Mouse (Mus musculus): Measurements from ENCODE around the gene Fam13c.
A peak's percentile ranks its signal among the peaks of the same experiment; 100 is the strongest.

Gene Fam13c

DNA sequence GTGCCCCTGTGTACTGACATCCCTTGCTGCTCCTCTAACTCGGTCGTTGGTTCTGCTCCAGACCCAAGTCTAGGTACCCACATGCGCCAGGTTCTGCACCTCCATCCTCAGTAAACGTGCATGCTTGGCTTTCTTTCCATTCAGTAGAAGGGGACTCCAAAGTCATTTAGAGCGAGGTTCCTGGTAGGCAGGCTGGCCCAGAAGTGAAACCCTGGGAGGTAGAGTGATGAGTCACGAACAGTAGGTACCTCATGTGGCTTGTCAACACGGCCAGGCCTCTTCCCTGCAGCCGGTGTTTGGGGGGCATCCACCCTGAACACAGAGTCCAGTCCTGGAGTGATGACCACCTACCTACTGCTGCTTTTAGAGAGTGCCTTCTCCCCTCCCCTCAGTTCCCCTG lies 76.4 kb downstream of the Fam13c start:
- ATAC-seq (ENCODE audit: insufficient number of reproducible peaks, low FRiP score, low TSS enrichment): no peak

GRCm38 (mm10) chr10:70519640-70520099 lies 79.4 kb downstream of the Fam13c start:
- ATAC-seq (ENCODE audit: insufficient number of reproducible peaks, low FRiP score, low TSS enrichment): no peak

DNA sequence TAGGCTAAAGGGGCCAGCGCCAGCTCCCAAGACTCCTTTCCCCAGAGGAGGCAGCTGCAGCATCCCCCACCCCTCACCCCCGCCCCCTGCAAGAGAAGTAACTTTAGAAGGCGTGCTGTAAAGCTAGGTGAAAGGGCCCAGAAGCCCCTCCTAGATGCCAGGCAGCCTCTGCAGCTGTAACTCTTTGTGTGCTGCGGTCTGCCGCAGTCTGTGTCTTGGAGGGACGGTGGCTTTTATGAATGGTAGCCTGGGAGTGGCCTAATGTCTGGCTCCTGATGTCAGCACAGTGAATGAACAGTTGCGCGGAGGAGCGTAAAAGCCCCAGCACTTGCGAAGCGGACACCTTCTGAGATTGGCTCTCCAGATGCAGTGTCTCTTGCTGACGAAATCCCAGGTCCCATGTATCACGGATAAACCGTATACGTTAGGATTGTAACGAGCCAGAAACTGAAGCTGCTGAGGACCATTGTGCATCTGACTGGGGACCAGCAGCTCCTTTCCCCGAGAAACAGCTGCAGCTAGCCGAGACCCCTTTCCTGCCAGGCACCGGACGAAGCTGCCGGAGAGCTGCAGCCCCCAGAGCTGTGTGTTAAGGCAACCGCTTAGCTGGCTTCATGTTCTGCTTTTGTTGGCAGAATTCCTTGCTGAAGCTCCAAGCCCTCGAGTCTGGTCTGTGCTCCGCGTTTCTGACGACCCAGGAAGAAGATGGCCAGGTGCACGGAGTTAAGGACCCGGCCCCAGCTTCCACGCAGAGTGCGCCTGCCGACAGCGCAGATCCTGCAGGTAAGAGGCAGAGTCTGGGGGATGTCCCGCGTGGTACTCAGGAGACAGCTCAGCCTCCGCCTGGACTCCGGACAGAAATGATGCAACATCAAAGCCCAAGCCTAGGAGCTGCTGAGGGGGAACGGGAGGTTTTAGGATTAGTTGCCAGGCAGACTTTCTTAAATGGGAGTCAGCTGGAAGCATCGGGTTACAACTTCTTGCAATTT lies 80.2 kb downstream of the Fam13c start:
- peak; percentile 49; the same call in 1 of the 2 replicates for ATAC-seq (ENCODE audit: insufficient number of reproducible peaks, low FRiP score, low TSS enrichment)

DNA sequence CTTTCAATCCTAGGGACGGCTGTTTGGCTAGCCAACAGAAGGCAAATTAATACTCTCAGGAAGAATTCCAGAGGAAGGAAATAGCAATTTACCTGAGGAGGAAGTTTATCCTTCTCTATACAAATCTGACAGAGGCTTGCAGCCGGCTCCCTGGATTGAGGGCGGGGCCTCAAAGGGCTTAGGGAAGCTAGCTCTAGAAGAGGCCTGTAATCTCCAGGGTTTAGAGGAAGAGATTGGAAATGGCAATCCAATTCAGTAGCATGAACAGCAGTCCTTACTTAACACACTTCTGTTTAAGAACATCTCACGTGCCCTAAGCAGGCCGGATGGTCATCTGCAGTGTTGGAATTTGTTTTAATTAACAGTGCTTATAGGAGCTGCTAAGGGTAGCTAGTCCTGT lies 81.1 kb downstream of the Fam13c start:
- ATAC-seq (ENCODE audit: insufficient number of reproducible peaks, low FRiP score, low TSS enrichment): no peak

- ATAC-seq (ENCODE audit: insufficient number of reproducible peaks, low FRiP score, low TSS enrichment): no peak
These were observed 90.0 kb downstream of the Fam13c start for GRCm38 (mm10) chr10:70530185-70530823.

DNA sequence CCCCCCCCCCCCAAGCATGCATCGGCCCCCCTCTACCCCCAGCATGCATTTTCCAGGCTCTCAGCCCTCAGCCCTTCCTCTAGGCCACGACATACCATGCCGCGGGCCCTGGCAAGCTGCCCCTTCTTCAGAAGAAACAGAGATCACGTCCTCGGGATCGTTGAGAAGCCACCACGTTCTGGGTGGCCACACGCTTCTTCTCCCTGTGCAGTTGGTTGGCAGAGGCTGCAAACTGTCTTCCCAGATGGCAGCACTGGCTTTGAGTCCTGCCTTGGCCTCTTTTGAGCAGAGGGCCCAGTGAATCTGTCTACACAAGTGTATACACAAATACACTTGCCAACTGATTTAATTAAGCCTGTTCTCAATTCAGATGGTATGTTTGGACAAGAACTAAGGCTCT lies 92.0 kb downstream of the Fam13c start:
- peak; percentile 74 for ATAC-seq (ENCODE audit: insufficient number of reproducible peaks, low FRiP score, low TSS enrichment)

- peak; percentile 33; the same call in 1 of the 2 replicates for ATAC-seq (ENCODE audit: insufficient number of reproducible peaks, low FRiP score, low TSS enrichment)
These were observed 93.1 kb downstream of the Fam13c start for GRCm38 (mm10) chr10:70533301-70533781.

- no peak for ATAC-seq (ENCODE audit: insufficient number of reproducible peaks, low FRiP score, low TSS enrichment)
These were observed 93.7 kb downstream of the Fam13c start for GRCm38 (mm10) chr10:70533986-70534385.

GRCm38 (mm10) chr10:70534571-70534970 lies 94.3 kb downstream of the Fam13c start:
- no peak for ATAC-seq (ENCODE audit: insufficient number of reproducible peaks, low FRiP score, low TSS enrichment)

- no peak for ATAC-seq (ENCODE audit: insufficient number of reproducible peaks, low FRiP score, low TSS enrichment)
These were observed 95.1 kb downstream of the Fam13c start for GRCm38 (mm10) chr10:70535401-70535800.

DNA sequence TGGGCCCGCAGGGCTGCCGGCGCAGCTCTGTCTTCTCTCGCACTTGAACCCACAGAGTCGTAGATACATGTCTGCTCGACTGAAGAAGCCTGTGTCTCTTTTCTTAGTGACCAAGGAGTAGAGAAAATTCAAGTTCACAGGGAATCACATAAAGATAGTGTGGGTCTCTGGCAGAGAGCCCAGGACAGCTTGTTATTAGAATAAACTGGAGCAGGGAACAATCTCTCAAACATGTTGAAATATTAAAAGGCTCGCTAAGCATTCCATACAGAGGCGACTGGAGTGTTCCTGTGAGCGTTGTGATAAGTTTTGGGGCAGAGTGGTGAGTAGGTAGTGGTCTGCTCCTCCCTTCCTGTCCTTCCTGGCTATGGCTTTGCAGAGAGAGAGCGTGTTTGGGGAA lies 97.4 kb downstream of the Fam13c start:
- ATAC-seq (ENCODE audit: insufficient number of reproducible peaks, low FRiP score, low TSS enrichment): no peak

- no peak for ATAC-seq (ENCODE audit: insufficient number of reproducible peaks, low FRiP score, low TSS enrichment)
These were observed 99.0 kb downstream of the Fam13c start for GRCm38 (mm10) chr10:70539251-70539650.

- ATAC-seq (ENCODE audit: insufficient number of reproducible peaks, low FRiP score, low TSS enrichment): peak; percentile 43; the same call in 1 of the 2 replicates
These were observed 100.3 kb downstream of the Fam13c start for GRCm38 (mm10) chr10:70540456-70541195.

GRCm38 (mm10) chr10:70542857-70543256 lies 102.6 kb downstream of the Fam13c start:
- no peak for ATAC-seq (ENCODE audit: insufficient number of reproducible peaks, low FRiP score, low TSS enrichment)

- no peak for ATAC-seq (ENCODE audit: insufficient number of reproducible peaks, low FRiP score, low TSS enrichment)
These were observed 112.2 kb downstream of the Fam13c start for GRCm38 (mm10) chr10:70552531-70552930.

DNA sequence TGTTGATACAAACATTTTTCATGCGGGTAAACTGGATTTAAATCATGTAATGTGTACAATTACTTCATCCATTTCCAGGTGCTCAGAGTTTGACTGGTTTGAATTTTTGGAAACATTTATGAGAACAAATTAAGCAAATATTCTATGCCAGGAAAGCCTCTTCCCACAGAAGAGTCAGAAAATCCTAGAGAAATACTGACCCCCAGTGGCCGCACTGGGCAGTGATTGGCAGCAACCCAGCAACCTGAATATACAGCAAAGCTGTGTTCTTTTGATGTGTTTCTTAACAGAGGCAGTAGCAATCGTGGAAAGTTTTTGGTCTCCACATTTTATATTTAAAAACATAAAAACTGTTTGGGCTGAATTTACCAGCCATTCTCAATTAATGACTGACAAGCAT lies 123.4 kb downstream of the Fam13c start:
- no peak for ATAC-seq (ENCODE audit: insufficient number of reproducible peaks, low FRiP score, low TSS enrichment)

- peak; percentile 70; the same call in 1 of the 2 replicates for ATAC-seq (ENCODE audit: insufficient number of reproducible peaks, low FRiP score, low TSS enrichment)
These were observed 141.4 kb downstream of the Fam13c start for GRCm38 (mm10) chr10:70581556-70582211.

GRCm38 (mm10) chr10:70584171-70584570 lies 143.9 kb downstream of the Fam13c start:
- no peak for ATAC-seq (ENCODE audit: insufficient number of reproducible peaks, low FRiP score, low TSS enrichment)

DNA sequence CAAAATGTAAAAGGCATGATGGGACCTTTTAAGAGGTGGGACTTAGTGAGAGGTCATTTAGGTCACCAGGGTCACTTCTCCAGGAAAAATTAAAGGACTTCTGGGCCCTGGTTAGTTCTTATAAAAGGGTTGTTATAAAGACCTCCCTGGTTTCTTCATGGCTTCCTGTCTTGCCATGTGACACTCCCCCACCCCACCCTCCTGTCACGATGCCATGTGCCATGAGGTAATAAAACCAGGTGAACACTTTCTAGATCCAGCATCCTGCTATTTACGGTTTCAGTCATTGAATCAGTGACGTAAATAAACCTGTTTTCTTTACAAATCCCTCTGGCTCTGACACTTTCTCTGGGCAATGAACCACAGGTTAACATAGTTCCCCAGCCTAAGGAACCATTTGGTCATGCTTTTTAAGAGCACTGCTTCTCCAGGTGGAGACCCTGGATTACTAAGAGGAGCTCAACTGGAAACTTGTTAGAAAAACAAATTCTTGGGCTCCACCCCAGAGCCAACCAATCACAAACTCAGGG lies 146.7 kb downstream of the Fam13c start:
- ATAC-seq (ENCODE audit: insufficient number of reproducible peaks, low FRiP score, low TSS enrichment): no peak

DNA sequence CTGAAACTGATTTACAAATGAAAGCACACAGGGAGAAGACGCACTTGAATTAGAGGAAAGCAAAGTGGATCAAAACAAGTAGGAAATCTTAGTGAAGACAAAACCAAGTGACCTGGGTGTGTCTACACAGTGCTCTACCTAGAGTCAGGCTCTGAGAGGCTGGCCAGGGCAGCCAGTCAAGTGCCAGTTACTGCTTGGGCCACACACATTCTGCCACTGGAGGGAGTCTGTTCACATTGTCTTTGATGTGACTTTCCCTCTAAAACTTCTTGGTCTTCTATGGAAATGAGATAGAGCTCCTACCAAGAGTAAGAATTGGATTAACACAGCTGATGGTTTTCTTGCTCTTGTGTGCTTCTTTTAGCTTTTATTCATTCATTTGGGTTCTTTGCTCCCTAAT lies 153.7 kb downstream of the Fam13c start:
- ATAC-seq (ENCODE audit: insufficient number of reproducible peaks, low FRiP score, low TSS enrichment): no peak

Measured in cerebellum, adult (tissue).